Mouse (Mus musculus) ovary, adult 18-20 months (tissue): ENCODE measurements around the gene Arhgef18.

Experiments used
- DNase-seq: peaks from one replicate; pipeline ENCODE4 v3.0.0; 2022; ENCODE audit warnings: low spot score, mixed read lengths

The Arhgef18 gene

GRCm38 (mm10) chr8:3397597-3397996 is 4.8 kb downstream of the Arhgef18 start:
- DNase-seq: peak; percentile 18

GRCm38 (mm10) chr8:3400509-3400908 is 7.7 kb downstream of the Arhgef18 start:
- no peak for DNase-seq

- DNase-seq: no peak
These were observed 14.6 kb downstream of the Arhgef18 start for GRCm38 (mm10) chr8:3407417-3407816.

- DNase-seq: no peak
These were observed 18.3 kb downstream of the Arhgef18 start for GRCm38 (mm10) chr8:3411085-3411484.

- peak; percentile 8 for DNase-seq
These were observed 19.1 kb downstream of the Arhgef18 start for GRCm38 (mm10) chr8:3411901-3412301.

GRCm38 (mm10) chr8:3412816-3413215 is 20.0 kb downstream of the Arhgef18 start:
- no peak for DNase-seq

- no peak for DNase-seq
These were observed 21.9 kb downstream of the Arhgef18 start for GRCm38 (mm10) chr8:3414639-3415190.

GRCm38 (mm10) chr8:3415259-3415658 is 22.5 kb downstream of the Arhgef18 start:
- no peak for DNase-seq

GRCm38 (mm10) chr8:3415661-3416060 is 22.9 kb downstream of the Arhgef18 start:
- no peak for DNase-seq

GRCm38 (mm10) chr8:3416846-3417245 is 24.0 kb downstream of the Arhgef18 start:
- no peak for DNase-seq

GRCm38 (mm10) chr8:3417455-3417854 is 24.6 kb downstream of the Arhgef18 start:
- DNase-seq: no peak

- DNase-seq: peak; percentile 20
These were observed 25.3 kb downstream of the Arhgef18 start for GRCm38 (mm10) chr8:3418101-3418500.

GRCm38 (mm10) chr8:3420105-3420706 is 27.4 kb downstream of the Arhgef18 start:
- DNase-seq: peak; percentile 24

GRCm38 (mm10) chr8:3421507-3421906 is 28.7 kb downstream of the Arhgef18 start:
- no peak for DNase-seq

- no peak for DNase-seq
These were observed 32.4 kb downstream of the Arhgef18 start for GRCm38 (mm10) chr8:3425217-3425616.

- no peak for DNase-seq
These were observed 33.4 kb downstream of the Arhgef18 start for GRCm38 (mm10) chr8:3426211-3426610.

- no peak for DNase-seq
These were observed 35.6 kb downstream of the Arhgef18 start for GRCm38 (mm10) chr8:3428426-3428825.

- peak; percentile 21 for DNase-seq
These were observed 37.2 kb downstream of the Arhgef18 start for GRCm38 (mm10) chr8:3429966-3430365.

- no peak for DNase-seq
These were observed 38.3 kb downstream of the Arhgef18 start for GRCm38 (mm10) chr8:3431113-3431512.

- no peak for DNase-seq
These were observed 43.7 kb downstream of the Arhgef18 start for GRCm38 (mm10) chr8:3436492-3436891.

GRCm38 (mm10) chr8:3439510-3439909 is 46.7 kb downstream of the Arhgef18 start:
- no peak for DNase-seq

GRCm38 (mm10) chr8:3449226-3449625 is 56.4 kb downstream of the Arhgef18 start:
- DNase-seq: no peak

GRCm38 (mm10) chr8:3450670-3451069 is 57.9 kb downstream of the Arhgef18 start:
- DNase-seq: no peak

- DNase-seq: no peak
These were observed 59.2 kb downstream of the Arhgef18 start for GRCm38 (mm10) chr8:3451992-3452391.
